Mouse (Mus musculus) E14TG2a.4 (cell line): ENCODE results near the gene Prph2.

Source experiments
- H3K27me3 ChIP-seq: 2 replicates; pipeline ENCODE4 v1.6.1; 2014; ENCODE audit warnings: low read length, control low read depth; ENCODE audit not compliant: insufficient read depth
- H3K36me3 ChIP-seq: 2 replicates; pipeline ENCODE4 v1.6.1; 2014; ENCODE audit warnings: low read length, control low read depth; ENCODE audit not compliant: insufficient read depth
- H3K4me1 ChIP-seq: replicated peaks from 2 replicates; pipeline ENCODE4 v1.6.1; 2014; ENCODE audit warnings: low read depth, low read length, control low read depth
- H3K4me3 ChIP-seq: replicated peaks from 2 replicates; pipeline ENCODE4 v1.5.1; 2014; ENCODE audit warnings: mild to moderate bottlenecking, low read length
- H3K9me3 ChIP-seq: 2 replicates; pipeline ENCODE4 v1.6.1; 2014; ENCODE audit warnings: low read length, control low read depth
- CTCF ChIP-seq: conservative IDR thresholded peaks from 2 replicates; pipeline ENCODE4 v1.5.1; 2014; ENCODE audit warnings: low read length
- NANOG ChIP-seq: IDR thresholded peaks from 2 replicates; pipeline ENCODE4 v1.6.1; 2014; ENCODE audit warnings: borderline replicate concordance, low read length, mixed read lengths
- POU5F1 ChIP-seq: IDR thresholded peaks from 2 replicates; pipeline ENCODE4 v1.6.1; 2014; ENCODE audit warnings: low read length, borderline replicate concordance

Prph2 gene

DNA sequence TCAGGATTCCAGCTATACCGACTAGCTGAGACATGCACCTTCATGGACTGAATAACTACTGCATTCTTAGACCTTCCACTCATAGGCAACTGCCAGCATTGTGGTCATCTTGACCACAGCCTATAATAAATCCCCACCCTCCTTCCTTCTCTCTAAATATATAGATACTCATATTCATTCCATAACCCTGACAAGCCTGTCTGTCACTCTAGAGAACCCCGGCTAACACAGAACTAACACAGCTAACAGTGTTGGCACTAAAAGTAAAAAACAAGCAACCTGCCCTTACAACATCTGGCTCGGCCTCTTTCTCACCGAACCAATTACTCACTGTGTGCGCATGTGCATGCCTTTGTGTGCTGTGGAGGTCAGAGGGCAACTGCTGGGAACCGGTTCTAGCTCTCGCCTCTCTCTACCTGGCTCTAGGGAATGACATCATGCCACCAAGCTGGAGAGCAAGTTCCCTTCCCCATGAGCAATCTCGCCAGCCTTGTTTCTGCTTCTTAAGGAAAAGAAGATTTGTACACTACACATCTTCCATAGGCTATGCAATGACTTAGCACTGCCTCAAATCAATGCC, 33.8 kb upstream of the Prph2 start:
- Histone ChIP-seq H3K4me1 (peaks cover 77% of the 10 kb centered on the region), H3K36me3 (0 out of 2 replicates have a peak, but pooled peaks cover 2% of the 10 kb centered on the region), H3K9me3 (no peaks in the 10 kb centered on the region), H3K27me3 (no peaks in the 10 kb centered on the region), H3K4me3 (no peak overlapping the region)
- no peak for TF ChIP-seq CTCF
- TF ChIP-seq POU5F1, result no peak
- no peak for TF ChIP-seq NANOG

DNA sequence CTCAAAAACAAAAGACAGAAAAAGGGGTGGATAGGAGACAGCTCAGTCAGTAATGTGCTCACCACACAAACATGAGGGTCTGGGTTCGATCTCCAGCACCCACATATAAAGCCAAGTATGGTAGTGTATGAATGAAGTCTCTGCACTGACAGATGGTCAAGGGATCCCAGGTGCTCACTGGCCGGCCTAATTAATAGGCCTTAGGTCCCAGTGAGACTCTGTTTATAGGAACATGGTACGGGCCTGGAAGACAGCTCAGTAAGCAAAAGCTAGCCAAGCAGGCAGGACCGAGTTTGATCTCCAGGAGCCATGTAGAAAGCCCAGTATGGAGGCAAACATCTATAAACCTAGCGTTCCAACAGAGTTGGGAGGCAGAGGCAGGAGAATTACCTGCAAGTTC, 33.2 kb upstream of the Prph2 start:
- Histone ChIP-seq H3K4me1 (peaks cover 78% of the 10 kb centered on the region), H3K27me3 (no peaks in the 10 kb centered on the region), H3K36me3 (0 out of 2 replicates have a peak, but pooled peaks cover 2% of the 10 kb centered on the region), H3K4me3 (no peak overlapping the region), H3K9me3 (no peaks in the 10 kb centered on the region)
- no peak for TF ChIP-seq NANOG
- TF ChIP-seq CTCF, result no peak
- no peak for TF ChIP-seq POU5F1

DNA sequence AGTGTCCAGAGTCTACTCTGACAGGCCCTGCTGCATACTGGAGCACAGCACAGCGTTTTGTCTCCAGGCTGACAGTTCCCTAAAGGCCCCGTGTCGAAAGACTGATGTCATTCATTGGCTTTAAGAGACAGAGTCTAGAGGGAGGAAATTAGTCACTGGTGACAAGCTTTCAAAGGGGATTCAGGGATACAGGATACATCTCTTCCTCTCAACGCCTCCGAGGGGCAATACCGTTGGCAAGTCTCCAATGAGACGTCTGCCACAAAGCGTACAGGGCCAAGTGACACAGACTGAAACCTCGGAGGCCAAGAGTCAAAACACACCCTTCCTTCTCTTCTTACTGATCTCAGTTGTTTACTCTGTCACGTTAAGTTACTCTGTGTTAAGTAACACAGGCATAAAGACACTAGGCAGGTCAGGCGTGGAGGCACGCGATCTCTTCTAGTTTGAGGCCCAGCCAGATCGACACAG, 30.4 kb upstream of the Prph2 start:
- Histone ChIP-seq H3K27me3 (no peaks in the 10 kb centered on the region), H3K4me3 (no peak overlapping the region), H3K36me3 (peaks cover 2% of the 10 kb centered on the region; the same call in 1 of the 2 replicates), H3K9me3 (no peaks in the 10 kb centered on the region), H3K4me1 (peaks cover 76% of the 10 kb centered on the region)
- TF ChIP-seq POU5F1, result no peak
- TF ChIP-seq CTCF, result no peak
- no peak for TF ChIP-seq NANOG

DNA sequence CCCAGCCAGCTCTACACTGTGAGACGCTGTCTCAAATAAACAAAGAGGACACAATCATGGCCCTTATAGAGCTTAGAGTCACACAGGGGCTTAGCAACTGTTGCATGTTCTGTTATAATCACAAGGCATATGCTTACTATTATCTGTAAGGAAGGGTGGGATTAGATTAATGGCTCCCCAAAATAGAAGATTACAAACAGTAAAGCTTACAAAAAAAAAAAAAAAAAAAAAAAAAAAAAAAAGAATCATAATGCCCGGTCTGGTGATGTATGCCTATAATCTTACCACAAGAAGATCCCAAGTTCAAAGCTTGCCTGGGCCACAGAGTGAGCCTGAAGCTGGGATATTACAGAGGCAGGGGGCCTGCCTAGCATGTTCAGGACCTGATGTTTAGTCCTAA, 29.9 kb upstream of the Prph2 start:
- TF ChIP-seq NANOG, result no peak
- TF ChIP-seq CTCF, result no peak
- no peak for TF ChIP-seq POU5F1
- Histone ChIP-seq H3K4me3 (no peak overlapping the region), H3K27me3 (no peaks in the 10 kb centered on the region), H3K36me3 (peaks cover 2% of the 10 kb centered on the region; the same call in 1 of the 2 replicates), H3K4me1 (peaks cover 74% of the 10 kb centered on the region), H3K9me3 (no peaks in the 10 kb centered on the region)

DNA sequence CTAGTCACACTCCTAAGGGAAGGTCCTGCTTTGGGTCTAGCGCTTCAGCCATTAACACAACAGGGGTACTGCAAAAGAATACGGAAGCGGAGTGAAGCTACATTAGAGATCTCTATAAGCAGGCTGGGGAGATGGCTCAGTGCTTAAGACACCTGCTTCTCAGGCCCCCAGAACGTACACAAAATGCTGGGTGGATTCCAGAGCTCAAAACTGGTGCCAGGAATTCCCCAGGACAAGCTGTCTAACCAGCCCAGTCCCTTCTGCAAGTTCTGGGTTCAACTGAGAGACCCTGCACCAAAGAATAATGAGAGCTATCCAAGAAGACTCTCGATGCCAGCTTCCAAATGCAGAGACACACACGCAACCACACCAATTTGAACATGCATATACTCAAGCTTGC, 28.5 kb upstream of the Prph2 start:
- no peak for TF ChIP-seq POU5F1
- no peak for TF ChIP-seq NANOG
- no peak for TF ChIP-seq CTCF
- H3K4me1 ChIP-seq, result peaks cover 76% of the 10 kb centered on the region
- H3K9me3 ChIP-seq, result no peaks in the 10 kb centered on the region
- no peak overlapping the region for H3K4me3 ChIP-seq
- no peaks in the 10 kb centered on the region for H3K27me3 ChIP-seq
- peaks cover 2% of the 10 kb centered on the region; the same call in 1 of the 2 replicates for H3K36me3 ChIP-seq

DNA sequence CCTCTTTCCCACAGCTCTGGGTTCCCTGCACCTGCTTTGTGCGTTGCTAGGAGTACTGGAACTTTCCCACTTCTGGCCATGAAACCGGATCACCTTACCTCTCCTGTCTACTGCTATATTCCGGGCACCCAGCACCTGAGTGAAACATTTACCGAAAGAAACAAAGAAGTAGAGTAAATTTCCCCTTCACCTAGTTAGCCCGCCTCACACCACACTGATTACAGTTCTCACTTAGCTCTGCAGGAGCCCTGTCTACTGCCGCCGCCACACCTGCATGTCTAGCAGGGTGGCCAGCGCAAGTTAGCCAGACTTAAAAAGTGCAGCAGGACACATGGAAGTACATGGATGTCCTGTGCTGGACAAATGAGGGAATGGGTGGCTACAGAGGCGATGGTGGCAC, 27.2 kb upstream of the Prph2 start:
- peak overlapping the region; percentile 17; the same call in 1 of the 2 replicates for H3K4me3 ChIP-seq
- TF ChIP-seq CTCF, result no peak
- TF ChIP-seq NANOG, result no peak
- TF ChIP-seq POU5F1, result no peak
- H3K36me3 ChIP-seq, result peaks cover 5% of the 10 kb centered on the region
- H3K4me1 ChIP-seq, result peaks cover 76% of the 10 kb centered on the region
- H3K27me3 ChIP-seq, result no peaks in the 10 kb centered on the region
- no peaks in the 10 kb centered on the region for H3K9me3 ChIP-seq

GRCm38 (mm10) chr17:46884766-46885165, 25.5 kb upstream of the Prph2 start:
- Histone ChIP-seq H3K4me3 (no peak overlapping the region), H3K4me1 (peaks cover 77% of the 10 kb centered on the region), H3K27me3 (no peaks in the 10 kb centered on the region), H3K9me3 (no peaks in the 10 kb centered on the region), H3K36me3 (peaks cover 4% of the 10 kb centered on the region)
- no peak for TF ChIP-seq POU5F1
- TF ChIP-seq CTCF, result no peak
- no peak for TF ChIP-seq NANOG

- peaks cover 3% of the 10 kb centered on the region for H3K36me3 ChIP-seq
- no peaks in the 10 kb centered on the region for H3K27me3 ChIP-seq
- H3K4me1 ChIP-seq, result peaks cover 77% of the 10 kb centered on the region
- H3K4me3 ChIP-seq, result peak overlapping the region; percentile 35; the same call in 1 of the 2 replicates
- H3K9me3 ChIP-seq, result no peaks in the 10 kb centered on the region
- TF ChIP-seq CTCF (no peak), POU5F1 (no peak), NANOG (no peak)
Observed at GRCm38 (mm10) chr17:46885218-46885909, 24.9 kb upstream of the Prph2 start.
